Mouse (Mus musculus) embryonic fibroblast, embryonic 13.5 days (primary cell): Measurements from ENCODE around the gene Ptprd.

Source experiments
- CTCF ChIP-seq: IDR thresholded peaks from 2 replicates; pipeline ENCODE4 v1.5.1; 2011; ENCODE audit warnings: mild to moderate bottlenecking, control low read depth, low read length, moderate library complexity, borderline replicate concordance; ENCODE audit not compliant: insufficient read depth
- POLR2A ChIP-seq: IDR thresholded peaks from 2 replicates; pipeline ENCODE4 v1.6.1; 2011; ENCODE audit warnings: low read depth, mild to moderate bottlenecking, control low read depth, low read length, moderate library complexity

GRCm38 (mm10) chr4:76237827-76238226 is 1973.9 kb downstream of the Ptprd start:
- TF ChIP-seq CTCF = no peak
- TF ChIP-seq POLR2A = no peak
